ENCODE assay signal across 8 mouse cellular contexts in genomic region chr11:117312936-117313335, GRCm38 (mm10).
DNase-seq lines count a peak whose midpoint lies in the region; ATAC-seq and TF ChIP-seq lines count a peak whose summit lies in the region.

No protein-coding gene starts in this region.

- ATAC-seq in limb, embryonic 14.5 days (ENCODE audit: low FRiP score, low read depth), result no peak
- no peak for ATAC-seq in midbrain, postnatal 0 days (ENCODE audit: low FRiP score)
- no peak for ATAC-seq in monocyte, adult 5-6 weeks (replicated peaks; ENCODE audit: insufficient number of reproducible peaks, low FRiP score, low TSS enrichment, poor library complexity, severe bottlenecking)

- no peak for TF ChIP-seq POLR2A in limb, embryonic 14.5 days (IDR thresholded peaks at IDR 0.05; ENCODE audit: borderline replicate concordance, extremely low read depth, insufficient read depth, insufficient read length)

- H3K9me3 ChIP-seq in limb, embryonic 14.5 days (ENCODE audit: control insufficient read depth, low read length), result no peaks in the 10 kb centered on the region
- no peaks in the 10 kb centered on the region for H3K9me3 ChIP-seq in midbrain, postnatal 0 days (ENCODE audit: low read length)

- DNase-seq in layer of hippocampus, postnatal 10 days (ENCODE audit: low spot score in 2 of 2), result peak; percentile 47 to 66
- no peak for DNase-seq in layer of hippocampus, adult 8-10 months (ENCODE audit: low spot score in 2 of 2)
- DNase-seq in embryo, embryonic 11 days, result peak; percentile 62
- peak; percentile 60 to 68 for DNase-seq in heart, postnatal 36 days
- DNase-seq in limb, embryonic 14.5 days (ENCODE audit: low spot score), result no peak
- DNase-seq in midbrain, postnatal 0 days (ENCODE audit: low spot score), result no peak
- no peak for DNase-seq in frontal cortex, postnatal 10 days (ENCODE audit: low spot score in 2 of 2)

- TF ChIP-seq CTCF in midbrain, postnatal 0 days (IDR thresholded peaks at IDR 0.05), result peak; percentile 66

- intact Hi-C loops in heart, postnatal 36 days (cut with DNase I), result loop anchor here (1.0 to 5.0 kb wide), 3 partner anchors 48 to 236 kb away; no protein-coding TSS in a partner anchor

- H3K9ac ChIP-seq in limb, embryonic 14.5 days (ENCODE audit: low read depth, low read length, severe bottlenecking), result peak overlapping the region; percentile 25; the same call in 1 of the 2 replicates
- H3K9ac ChIP-seq in midbrain, postnatal 0 days (replicated peaks; ENCODE audit: low read length, poor library complexity, severe bottlenecking), result no peak overlapping the region

- peaks cover 82% of the 10 kb centered on the region for H3K4me1 ChIP-seq in limb, embryonic 14.5 days (ENCODE audit: control insufficient read depth, insufficient read depth, low read length)
- peaks cover 8% of the 10 kb centered on the region; the same call in 1 of the 2 replicates for H3K4me1 ChIP-seq in midbrain, postnatal 0 days (ENCODE audit: insufficient read depth, low read length)

- H3K4me2 ChIP-seq in limb, embryonic 14.5 days (replicated peaks; ENCODE audit: low read depth, low read length, severe bottlenecking), result 0 out of 2 replicates have a peak overlapping the region, but pooled peaks have one; percentile 5
- no peak overlapping the region for H3K4me2 ChIP-seq in midbrain, postnatal 0 days (ENCODE audit: low read depth, low read length, poor library complexity, severe bottlenecking)

- H3K27ac ChIP-seq in limb, embryonic 14.5 days (replicated peaks; ENCODE audit: low read depth, low read length), result peak overlapping the region; percentile 56
- H3K27ac ChIP-seq in midbrain, postnatal 0 days (ENCODE audit: low read depth, low read length), result 0 out of 2 replicates have a peak overlapping the region, but pooled peaks have one; percentile 18

- H3K36me3 ChIP-seq in limb, embryonic 14.5 days (ENCODE audit: control insufficient read depth, insufficient read depth, low read length), result 0 out of 2 replicates have a peak, but pooled peaks cover 4% of the 10 kb centered on the region
- H3K36me3 ChIP-seq in midbrain, postnatal 0 days (ENCODE audit: insufficient read depth, low read length), result no peaks in the 10 kb centered on the region

- H3K4me3 ChIP-seq in limb, embryonic 14.5 days (replicated peaks; ENCODE audit: low read length), result no peak overlapping the region
- H3K4me3 ChIP-seq in midbrain, postnatal 0 days (ENCODE audit: low read depth, low read length), result no peak overlapping the region

- 34% methylated on average over 8 of the region's 8 CpGs for WGBS in limb, embryonic 14.5 days
- WGBS in midbrain, postnatal 0 days, result 50% methylated on average over 8 of the region's 8 CpGs

- no peaks in the 10 kb centered on the region for H3K27me3 ChIP-seq in limb, embryonic 14.5 days (ENCODE audit: control insufficient read depth, insufficient read depth, low read length)
- no peaks in the 10 kb centered on the region for H3K27me3 ChIP-seq in midbrain, postnatal 0 days (ENCODE audit: insufficient read depth, low read length)

Comparison
In these comparisons a context has a peak if more than half of its experiments do, and no peak if none do; other contexts are left out.
1. DNase-seq: peak in layer of hippocampus, postnatal 10 days (2 of 2), embryo, embryonic 11 days (single experiment) and heart, postnatal 36 days (2 of 2); none in layer of hippocampus, adult 8-10 months (0 of 2), limb, embryonic 14.5 days (single experiment), midbrain, postnatal 0 days (single experiment) and frontal cortex, postnatal 10 days (0 of 2).